Mouse (Mus musculus): ENCODE data around the gene Faim. TPM values are rescaled to one million over a fixed set of nuclear protein-coding genes. Genes with fewer than 3 reads are reported as not detected.

The Faim gene
- polyA plus RNA-seq, 1 experiment, result 31.0 TPM

GRCm38 (mm10) chr9:99009069-99009897 is 23.1 kb downstream of the Faim start:
- no peak for TF ChIP-seq GATA1 (IDR thresholded peaks at IDR 0.05; ENCODE audit: low read length)

DNA sequence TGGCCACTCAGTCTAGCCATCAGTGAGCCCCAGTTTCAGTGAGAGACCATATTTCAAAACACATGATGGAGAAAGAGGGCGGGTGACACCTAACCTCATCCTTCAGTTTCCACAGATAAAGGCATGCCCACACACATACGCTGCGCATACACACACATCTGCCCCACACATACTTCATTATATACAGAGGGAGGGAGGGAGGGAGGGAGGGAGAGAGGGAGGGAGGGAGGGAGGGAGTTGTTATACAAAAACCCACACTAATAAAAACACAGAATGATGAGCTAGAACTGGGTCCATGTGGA is 23.7 kb downstream of the Faim start:
- no peak for TF ChIP-seq GATA1 (IDR thresholded peaks at IDR 0.05; ENCODE audit: low read length)

DNA sequence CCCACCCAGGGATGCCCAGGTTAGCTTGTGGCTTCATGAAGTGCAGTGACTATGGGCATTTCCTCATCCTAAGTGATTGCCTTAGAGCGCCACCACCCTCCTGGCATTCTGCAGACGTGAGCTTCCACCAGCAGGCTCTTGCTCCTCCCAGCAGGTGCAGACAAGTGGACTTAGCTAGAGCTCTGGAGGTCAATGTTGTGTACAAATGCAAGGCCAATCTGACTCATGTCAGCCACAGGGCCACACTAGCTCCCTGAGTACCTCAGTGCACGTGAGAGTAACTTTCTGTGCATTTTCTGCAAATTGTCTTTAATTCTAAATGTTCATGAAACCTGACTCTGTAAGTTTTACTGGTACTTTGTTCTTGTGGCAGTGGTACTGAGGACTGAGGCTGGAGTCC is 30.1 kb downstream of the Faim start:
- TF ChIP-seq GATA1 (IDR thresholded peaks at IDR 0.05; ENCODE audit: low read length), result no peak

GRCm38 (mm10) chr9:99016759-99017158 is 30.6 kb downstream of the Faim start:
- TF ChIP-seq GATA1 (IDR thresholded peaks at IDR 0.05; ENCODE audit: low read length), result no peak

DNA sequence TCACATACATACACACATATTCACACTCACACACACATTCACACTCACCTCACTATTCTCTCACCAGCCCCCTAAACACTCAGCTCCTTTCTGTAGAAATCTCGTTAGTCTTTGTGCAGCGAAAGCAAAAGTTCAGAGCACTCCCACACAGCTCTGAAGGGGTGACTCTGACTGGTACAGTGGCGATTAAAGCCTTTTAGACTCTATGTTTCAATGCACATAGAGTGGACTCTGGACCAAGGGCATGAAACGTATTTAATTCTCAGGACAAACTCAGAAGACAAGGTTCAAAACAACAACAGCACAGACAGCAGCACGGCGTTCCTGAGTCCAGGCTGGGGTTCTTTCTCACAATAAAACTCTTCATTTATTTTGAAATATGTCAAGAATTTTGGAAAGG is 31.5 kb downstream of the Faim start:
- no peak for TF ChIP-seq GATA1 (IDR thresholded peaks at IDR 0.05; ENCODE audit: low read length)

DNA sequence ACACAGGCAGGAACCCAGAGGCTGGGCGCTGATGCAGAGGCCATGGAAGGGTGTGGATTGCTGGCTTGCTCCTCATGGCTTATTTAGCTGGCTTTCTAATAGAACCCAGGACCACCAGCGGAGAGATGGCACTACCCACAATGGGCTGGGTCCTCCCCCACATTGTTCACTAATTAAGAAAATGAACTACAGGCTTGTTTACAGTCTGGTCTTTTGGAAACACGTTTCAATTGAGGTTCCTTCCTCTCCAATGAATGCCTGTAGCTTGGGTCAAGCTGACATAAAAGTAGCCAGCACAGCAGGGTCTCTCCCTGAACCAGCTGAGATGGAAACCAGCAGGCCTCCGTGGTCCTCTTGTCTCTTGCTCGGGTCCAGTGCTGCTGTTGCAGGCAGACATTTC is 35.0 kb downstream of the Faim start:
- no peak for TF ChIP-seq GATA1 (IDR thresholded peaks at IDR 0.05; ENCODE audit: low read length)

GRCm38 (mm10) chr9:99021751-99022150 is 35.6 kb downstream of the Faim start:
- TF ChIP-seq GATA1 (IDR thresholded peaks at IDR 0.05; ENCODE audit: low read length), result no peak

GRCm38 (mm10) chr9:99032031-99032430 is 45.9 kb downstream of the Faim start:
- TF ChIP-seq GATA1 (IDR thresholded peaks at IDR 0.05; ENCODE audit: low read length), result no peak

- TF ChIP-seq GATA1 (IDR thresholded peaks at IDR 0.05; ENCODE audit: low read length), result no peak
Observed at GRCm38 (mm10) chr9:99034111-99034510, 47.9 kb downstream of the Faim start.

DNA sequence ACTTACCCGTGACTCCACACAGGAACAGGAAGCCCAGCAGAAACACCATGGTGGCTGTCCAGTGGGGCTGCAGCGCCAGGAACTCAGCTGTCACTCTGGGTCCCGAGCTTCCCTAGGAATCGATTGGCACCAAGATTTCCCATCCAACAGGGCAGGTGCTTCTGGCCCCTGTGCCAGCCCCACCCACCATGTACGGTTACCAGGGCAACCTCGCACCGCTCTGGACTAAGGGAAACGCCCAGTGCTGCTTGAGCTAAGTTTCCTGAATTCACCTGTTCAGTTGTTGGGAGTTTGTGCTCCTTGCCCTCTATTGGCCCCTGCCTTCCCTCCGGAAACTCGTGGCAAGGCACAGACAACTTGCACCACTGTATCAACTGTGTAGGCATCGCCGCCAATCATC is 49.4 kb downstream of the Faim start, which contains the start of gene Gm1123:
Gene Gm1123, minus strand, starts transcription at position 141 of the 400 bp plus-strand sequence.
- no peak for TF ChIP-seq GATA1 (IDR thresholded peaks at IDR 0.05; ENCODE audit: low read length)

DNA sequence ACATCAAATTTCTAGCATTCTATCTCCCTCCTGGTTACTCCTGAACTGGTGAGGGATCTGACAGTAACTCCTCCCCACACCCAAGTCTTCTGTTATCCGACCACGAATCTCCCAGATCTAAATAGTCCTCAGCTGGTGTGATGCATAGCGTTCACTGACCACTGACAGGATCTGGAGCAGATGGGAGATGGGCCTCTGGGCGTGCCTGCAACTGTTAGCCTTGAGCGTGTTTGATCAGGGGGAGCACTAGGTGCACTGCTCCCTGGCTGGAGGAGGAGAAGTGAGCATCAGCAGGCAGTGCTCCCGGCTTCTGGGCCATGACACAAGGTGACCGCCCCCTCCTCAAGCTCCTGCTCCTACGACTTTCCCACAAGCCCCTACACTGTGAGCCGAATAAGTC is 55.8 kb downstream of the Faim start:
- no peak for TF ChIP-seq GATA1 (IDR thresholded peaks at IDR 0.05; ENCODE audit: low read length)

DNA sequence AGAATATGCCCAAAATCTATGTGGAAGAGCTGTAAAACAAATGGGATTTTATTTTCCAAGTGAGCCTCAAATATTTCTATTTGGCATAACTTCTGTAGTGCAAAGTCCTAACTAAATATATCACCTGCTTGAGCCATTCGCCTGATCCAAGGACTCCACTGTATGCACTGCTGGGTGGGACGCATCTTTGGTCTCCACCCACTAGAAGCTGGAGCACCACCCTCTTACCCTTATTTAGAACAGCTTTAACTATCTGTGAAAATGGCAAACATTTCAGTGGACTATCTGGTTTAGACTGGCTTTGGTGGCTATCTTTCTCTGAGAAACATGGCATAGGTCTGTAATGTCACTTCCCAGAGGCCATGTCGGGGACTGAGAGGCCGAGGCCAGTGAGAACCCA is 56.5 kb downstream of the Faim start:
- no peak for TF ChIP-seq GATA1 (IDR thresholded peaks at IDR 0.05; ENCODE audit: low read length)

DNA sequence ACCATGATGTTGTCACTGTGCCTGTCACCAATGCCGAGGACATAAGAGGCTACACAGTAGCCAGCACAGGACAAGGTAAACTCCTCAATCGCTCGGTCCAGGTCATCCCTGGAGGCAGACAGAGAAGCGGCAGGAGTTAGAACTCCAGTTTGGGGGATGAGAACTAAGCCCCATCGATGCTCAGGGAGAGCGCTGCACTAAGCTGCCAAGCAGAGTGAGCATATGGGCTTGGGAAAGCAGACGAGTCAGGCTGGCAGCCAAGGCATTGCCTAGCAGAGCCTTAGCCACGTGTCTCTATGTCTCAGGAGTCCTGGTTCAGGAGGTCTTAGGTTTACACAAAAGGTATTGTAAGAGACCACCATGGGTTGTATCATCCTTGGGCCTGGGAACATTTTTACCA is 58.6 kb downstream of the Faim start:
- no peak for TF ChIP-seq GATA1 (IDR thresholded peaks at IDR 0.05; ENCODE audit: low read length)

- TF ChIP-seq GATA1 (IDR thresholded peaks at IDR 0.05; ENCODE audit: low read length), result no peak
Observed at GRCm38 (mm10) chr9:99048724-99049250, 62.6 kb downstream of the Faim start.

- no peak for TF ChIP-seq GATA1 (IDR thresholded peaks at IDR 0.05; ENCODE audit: low read length)
Observed at GRCm38 (mm10) chr9:99049760-99050159, 63.6 kb downstream of the Faim start.

Other genes with a start within 250 kb of the Faim start
- gene Prr23a1, start 143.9 kb upstream of the Faim start, polyA plus RNA-seq (2012), result not detected in 2 replicates
- not detected in 2 replicates for gene Prr23a2, start 129.9 kb upstream of the Faim start, polyA plus RNA-seq (2012)
- not detected in 2 replicates for gene Prr23a3, start 121.6 kb upstream of the Faim start, polyA plus RNA-seq (2012)
- gene 7420426K07Rik, start 83.3 kb upstream of the Faim start, polyA plus RNA-seq (2012), result not detected in 2 replicates
- not detected in 2 replicates for gene Foxl2, start 31.1 kb upstream of the Faim start, polyA plus RNA-seq (2012)
- not detected in 2 replicates for gene Gm1123, start 49.3 kb downstream of the Faim start, polyA plus RNA-seq (2012)
- 0.91 and 1.1 TPM in 2 replicates for gene Pik3cb, start 154.2 kb downstream of the Faim start, polyA plus RNA-seq (2012)

Data from G1E-ER4 (cell line).